Mouse (Mus musculus) lung, embryonic 16.5 days (tissue): Measurements from ENCODE around the gene Rrp8. TPM values are rescaled to one million over a fixed set of nuclear protein-coding genes. Genes with fewer than 3 reads are reported as not detected.
"Not testable (repeated sequence)": the region's sequence is repeated elsewhere in the genome, so short reads cannot be mapped to it uniquely, and the experiment has no call there.

Source experiments
- ATAC-seq: fragments of 200-750 bp; cut with Nextera tagmentation; 2 replicates; pipeline ENCODE4 v1.8.0; 2017; ENCODE audit warnings: low read depth, mild to moderate bottlenecking, moderate library complexity
- H3K27ac ChIP-seq: fragments of 300-500 bp; sonication (generic); 2 replicates; pipeline ENCODE4 v1.5.1; 2014; ENCODE audit warnings: mild to moderate bottlenecking, control low read depth, low read length
- H3K27me3 ChIP-seq: fragments of 300-500 bp; sonication (generic); 2 replicates; pipeline ENCODE4 v1.6.1; 2014; ENCODE audit warnings: low read depth, low read length, mixed read lengths; ENCODE audit not compliant: control insufficient read depth, insufficient read depth
- H3K36me3 ChIP-seq: fragments of 300-500 bp; sonication (generic); 2 replicates; pipeline ENCODE4 v1.6.1; 2014; ENCODE audit warnings: low read length; ENCODE audit not compliant: control insufficient read depth, insufficient read depth
- H3K4me1 ChIP-seq: fragments of 300-500 bp; sonication (generic); replicated peaks from 2 replicates; pipeline ENCODE4 v1.6.1; 2014; ENCODE audit warnings: low read length, mixed read lengths; ENCODE audit not compliant: control insufficient read depth, insufficient read depth
- H3K4me2 ChIP-seq: fragments of 300-500 bp; sonication (generic); 2 replicates; pipeline ENCODE4 v1.6.1; 2014; ENCODE audit warnings: low read depth, low read length, control low read depth
- H3K4me3 ChIP-seq: fragments of 300-500 bp; sonication (generic); 2 replicates; pipeline ENCODE4 v1.5.1; 2014; ENCODE audit warnings: mild to moderate bottlenecking, low read length, control low read depth
- H3K9ac ChIP-seq: fragments of 300-500 bp; sonication (generic); 2 replicates; pipeline ENCODE4 v1.6.1; 2014; ENCODE audit warnings: low read length, control low read depth
- H3K9me3 ChIP-seq: fragments of 300-500 bp; sonication (generic); 2 replicates; pipeline ENCODE4 v1.6.1; 2016; ENCODE audit warnings: low read length; ENCODE audit not compliant: control insufficient read depth
- WGBS: fragments of 180-500 bp; shearing (Covaris S2); extraction: QIAGEN DNeasy Blood & Tissue Kit; methylation state at CpG from one replicate; pipeline ENCODE4 v1.1.7; 2014; 5-methylcytosine and 5-hydroxymethylcytosine counted together
- polyA plus RNA-seq: library from polyadenylated mRNA; unstranded; fragments of >200 nt; fragmentation: Nextera tagmentation; extraction: Ambion mirVana; gene quantifications from 2 replicates; pipeline ENCODE4 v1.2.1, GENCODE M21; 2015

The Rrp8 gene
- polyA plus RNA-seq, 1 experiment from 2014 or later: 41.7 TPM

DNA sequence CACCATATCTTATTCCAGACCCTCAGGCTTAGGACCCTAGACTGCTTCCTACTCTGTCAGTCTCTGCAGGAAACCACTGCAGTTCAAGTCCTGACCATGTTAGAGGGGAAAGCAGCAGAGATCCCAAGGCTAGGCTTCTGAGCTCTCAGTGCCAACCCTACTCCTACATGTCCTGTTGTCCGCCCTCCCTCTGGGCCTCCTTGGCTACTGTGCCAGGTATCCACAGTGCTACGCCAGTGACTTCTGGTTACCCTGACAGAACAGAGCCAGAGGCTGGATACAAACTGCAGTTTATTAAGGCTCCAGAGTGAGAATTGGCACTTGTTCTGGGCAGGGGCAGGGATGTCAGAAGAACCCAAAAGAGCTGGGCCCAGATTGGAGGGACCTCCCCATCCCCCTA is 15.5 kb upstream of the Rrp8 start:
- Histone ChIP-seq H3K9me3 (no peaks in the 10 kb centered on the region), H3K4me1 (peaks cover 6% of the 10 kb centered on the region; the same call in 1 of the 2 replicates), H3K4me2 (no peak overlapping the region), H3K9ac (no peak overlapping the region), H3K27ac (no peak overlapping the region), H3K36me3 (peaks cover 11% of the 10 kb centered on the region), H3K4me3 (no peak overlapping the region), H3K27me3 (no peaks in the 10 kb centered on the region)
- WGBS: 95% methylated on average over 2 of the region's 2 CpGs
- 0 out of 2 replicates have a peak, but pooled peaks have one; percentile 16 for ATAC-seq

DNA sequence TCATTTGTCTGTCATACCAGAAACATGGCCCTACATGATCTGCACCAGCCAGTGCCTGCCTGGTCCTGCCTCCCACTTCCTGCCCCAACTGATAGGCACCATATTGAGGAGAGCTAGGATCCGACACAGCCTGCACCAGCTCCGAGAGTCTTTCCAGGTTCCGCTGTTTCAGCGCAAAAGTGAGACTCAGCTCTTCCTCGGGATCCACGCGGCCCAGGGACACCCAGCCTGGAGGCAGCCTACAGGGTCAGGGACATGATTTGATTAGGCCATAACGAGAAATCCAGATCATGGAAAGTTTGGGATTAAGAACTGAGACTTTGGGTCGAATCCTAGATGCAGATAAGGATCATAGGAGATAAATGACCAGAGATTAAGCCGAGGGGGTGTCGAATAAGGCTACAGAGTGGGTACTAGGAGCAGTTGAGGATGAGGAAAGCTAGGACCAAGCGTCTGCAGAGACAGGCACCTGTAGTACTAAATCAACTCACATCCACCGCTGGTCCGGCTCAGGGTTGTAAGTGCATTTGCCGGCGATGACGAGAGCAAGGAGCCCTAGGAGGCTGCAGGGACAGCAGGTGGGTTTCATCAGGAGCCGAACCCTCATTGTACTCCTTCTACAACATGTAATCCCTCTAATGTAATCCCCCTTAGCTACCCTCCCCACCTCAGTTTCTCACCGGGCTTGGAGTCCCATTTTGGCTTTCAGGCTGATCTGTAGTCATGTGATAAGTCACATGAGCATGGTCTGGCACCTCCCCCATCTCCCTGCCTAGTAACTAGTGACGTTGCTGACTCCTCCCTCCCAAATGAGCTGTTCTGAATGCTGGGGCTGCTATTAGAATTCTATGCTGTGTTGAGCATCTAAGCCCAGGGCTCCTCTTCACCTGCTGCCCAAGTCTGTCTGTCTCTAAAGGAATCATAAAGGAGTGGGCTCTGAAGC is 14.6 kb upstream of the Rrp8 start, which contains the start of gene Tpp1:
Gene Tpp1 (minus strand): TSS at position 745 of the 943 bp plus-strand sequence.
- H3K27me3 ChIP-seq: no peaks in the 10 kb centered on the region
- H3K36me3 ChIP-seq: peaks cover 6% of the 10 kb centered on the region; the same call in 1 of the 2 replicates
- H3K4me3 ChIP-seq: peak within 1 kb of the TSS; percentile 73
- peak within 1 kb of the TSS; percentile 83 for H3K9ac ChIP-seq
- WGBS: 16% methylated on average over 20 of the region's 20 CpGs
- H3K27ac ChIP-seq: peak within 1 kb of the TSS; percentile 38; the same call in 1 of the 2 replicates
- ATAC-seq: peak; percentile 95
- H3K4me2 ChIP-seq: peak within 1 kb of the TSS; percentile 87
- H3K4me1 ChIP-seq: peaks cover 6% of the 10 kb centered on the region; the same call in 1 of the 2 replicates
- no peaks in the 10 kb centered on the region for H3K9me3 ChIP-seq

- peaks cover 13% of the 10 kb centered on the region for H3K4me1 ChIP-seq
- H3K27ac ChIP-seq: no peak overlapping the region
- no peaks in the 10 kb centered on the region for H3K9me3 ChIP-seq
- H3K9ac ChIP-seq: no peak overlapping the region
- no peak for ATAC-seq
- H3K4me3 ChIP-seq: no peak overlapping the region
- peaks cover 5% of the 10 kb centered on the region for H3K36me3 ChIP-seq
- no peak overlapping the region for H3K4me2 ChIP-seq
- 70% methylated on average over 2 of the region's 2 CpGs for WGBS
- no peaks in the 10 kb centered on the region for H3K27me3 ChIP-seq
These were observed 10.6 kb upstream of the Rrp8 start for GRCm38 (mm10) chr7:105747776-105748175.

GRCm38 (mm10) chr7:105743926-105744590 is 6.9 kb upstream of the Rrp8 start, which contains the start of gene Taf10:
Taf10 (minus strand) TSS chr7:105744361.
- peak; percentile 97 for ATAC-seq
- Histone ChIP-seq H3K4me2 (peak within 1 kb of the TSS; percentile 89), H3K36me3 (peaks cover 24% of the 10 kb centered on the region), H3K9ac (peak within 1 kb of the TSS; percentile 83), H3K27me3 (no peaks in the 10 kb centered on the region), H3K27ac (peak within 1 kb of the TSS; percentile 66), H3K9me3 (no peaks in the 10 kb centered on the region), H3K4me1 (peaks cover 14% of the 10 kb centered on the region), H3K4me3 (peak within 1 kb of the TSS; percentile 74)
- WGBS: under 1% methylated on average over 67 of the region's 67 CpGs

DNA sequence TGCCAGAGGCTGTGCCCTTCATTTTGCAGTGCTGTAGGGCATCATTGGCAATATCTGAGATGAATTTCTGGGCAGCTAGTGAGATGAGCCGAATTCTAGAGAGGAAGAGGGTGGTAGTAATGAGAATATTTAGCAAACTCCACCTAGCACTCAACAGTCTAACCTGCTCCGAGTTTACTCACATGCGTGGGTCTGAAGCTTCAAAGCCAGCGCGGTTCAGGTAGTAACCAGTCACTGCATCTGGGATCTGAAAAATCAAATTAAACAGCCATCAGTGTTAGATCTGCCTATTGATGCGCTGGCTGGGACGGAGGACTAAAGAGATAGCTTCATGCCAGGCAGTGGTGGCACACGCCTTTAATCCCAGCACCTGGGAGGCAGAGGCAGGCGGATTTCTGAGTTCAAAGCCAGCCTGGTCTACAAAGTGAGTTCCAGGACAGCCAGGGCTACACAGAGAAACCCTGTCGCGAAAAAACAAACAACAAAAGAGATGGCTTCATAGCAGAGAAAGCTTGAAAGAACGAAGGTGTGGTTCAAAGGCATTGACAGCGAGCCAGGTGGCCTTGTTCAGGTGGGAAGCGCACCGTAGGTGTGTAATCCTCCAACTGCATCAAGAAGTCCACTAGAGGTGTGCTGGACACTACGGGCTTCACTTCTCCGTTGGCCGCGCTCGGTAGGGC is 6.2 kb upstream of the Rrp8 start:
- H3K4me3 ChIP-seq: peak overlapping the region; percentile 74
- H3K27me3 ChIP-seq, ATAC-seq, H3K9me3 ChIP-seq: not testable (repeated sequence)
- H3K36me3 ChIP-seq: peaks cover 24% of the 10 kb centered on the region
- WGBS: 29% methylated on average over 20 of the region's 20 CpGs
- peak overlapping the region; percentile 83 for H3K9ac ChIP-seq
- peak overlapping the region; percentile 89 for H3K4me2 ChIP-seq
- peaks cover 18% of the 10 kb centered on the region for H3K4me1 ChIP-seq
- peak overlapping the region; percentile 66 for H3K27ac ChIP-seq

DNA sequence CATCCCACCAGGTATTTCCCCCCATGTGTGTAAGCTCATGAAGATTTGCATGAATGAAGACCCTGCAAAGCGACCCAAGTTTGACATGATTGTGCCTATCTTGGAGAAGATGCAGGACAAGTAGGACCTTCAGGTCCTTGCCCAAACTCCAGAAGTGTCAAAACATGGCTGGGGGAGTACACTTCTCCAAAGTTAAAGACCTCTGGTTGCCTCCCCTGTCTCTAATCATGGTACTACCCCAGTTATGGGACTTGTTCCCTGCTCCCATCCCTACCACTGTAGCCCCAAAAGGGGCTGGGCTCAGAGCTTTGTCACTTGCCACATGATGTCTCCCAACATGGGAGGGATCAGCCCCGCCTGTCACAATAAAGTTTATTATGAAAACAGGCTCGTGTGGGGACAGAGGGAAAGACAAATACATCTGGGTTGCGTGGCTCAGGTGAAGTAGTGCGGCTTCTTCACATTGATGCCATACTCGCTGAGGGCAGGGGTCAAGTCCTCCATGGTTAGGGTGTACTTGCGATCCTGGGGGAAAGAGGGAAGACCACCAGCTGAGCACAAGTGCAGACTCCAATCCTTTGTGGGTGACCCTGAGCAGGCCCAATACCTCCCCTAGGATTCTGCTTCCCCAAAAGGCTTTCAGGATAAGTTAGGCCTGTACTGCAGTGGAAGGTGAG is 5.5 kb upstream of the Rrp8 start:
- H3K4me2 ChIP-seq, H3K9me3 ChIP-seq, H3K27me3 ChIP-seq, H3K27ac ChIP-seq, H3K9ac ChIP-seq, H3K4me3 ChIP-seq, ATAC-seq: not testable (repeated sequence)
- 73% methylated on average over 7 of the region's 7 CpGs for WGBS
- Histone ChIP-seq H3K36me3 (peaks cover 24% of the 10 kb centered on the region), H3K4me1 (peaks cover 24% of the 10 kb centered on the region)

- no peak overlapping the region for H3K9ac ChIP-seq
- no peak overlapping the region for H3K27ac ChIP-seq
- H3K4me3 ChIP-seq: no peak overlapping the region
- no peaks in the 10 kb centered on the region for H3K9me3 ChIP-seq
- peaks cover 24% of the 10 kb centered on the region for H3K36me3 ChIP-seq
- WGBS: 83% methylated on average over 9 of the region's 9 CpGs
- no peak overlapping the region for H3K4me2 ChIP-seq
- ATAC-seq: no peak
- peaks cover 27% of the 10 kb centered on the region for H3K4me1 ChIP-seq
- H3K27me3 ChIP-seq: no peaks in the 10 kb centered on the region
These were observed 4.8 kb upstream of the Rrp8 start for GRCm38 (mm10) chr7:105741978-105742377.

- WGBS: 72% methylated on average over 6 of the region's 6 CpGs
- Histone ChIP-seq H3K4me2 (no peak overlapping the region), H3K27ac (no peak overlapping the region), H3K27me3 (no peaks in the 10 kb centered on the region), H3K9ac (no peak overlapping the region), H3K4me3 (no peak overlapping the region), H3K4me1 (peaks cover 27% of the 10 kb centered on the region), H3K36me3 (peaks cover 21% of the 10 kb centered on the region; the same call in 1 of the 2 replicates), H3K9me3 (no peaks in the 10 kb centered on the region)
- ATAC-seq: no peak
These were observed 3.7 kb upstream of the Rrp8 start for GRCm38 (mm10) chr7:105740851-105741250.
